Mouse (Mus musculus): ENCODE results near the gene Castor2.

Gene Castor2

DNA sequence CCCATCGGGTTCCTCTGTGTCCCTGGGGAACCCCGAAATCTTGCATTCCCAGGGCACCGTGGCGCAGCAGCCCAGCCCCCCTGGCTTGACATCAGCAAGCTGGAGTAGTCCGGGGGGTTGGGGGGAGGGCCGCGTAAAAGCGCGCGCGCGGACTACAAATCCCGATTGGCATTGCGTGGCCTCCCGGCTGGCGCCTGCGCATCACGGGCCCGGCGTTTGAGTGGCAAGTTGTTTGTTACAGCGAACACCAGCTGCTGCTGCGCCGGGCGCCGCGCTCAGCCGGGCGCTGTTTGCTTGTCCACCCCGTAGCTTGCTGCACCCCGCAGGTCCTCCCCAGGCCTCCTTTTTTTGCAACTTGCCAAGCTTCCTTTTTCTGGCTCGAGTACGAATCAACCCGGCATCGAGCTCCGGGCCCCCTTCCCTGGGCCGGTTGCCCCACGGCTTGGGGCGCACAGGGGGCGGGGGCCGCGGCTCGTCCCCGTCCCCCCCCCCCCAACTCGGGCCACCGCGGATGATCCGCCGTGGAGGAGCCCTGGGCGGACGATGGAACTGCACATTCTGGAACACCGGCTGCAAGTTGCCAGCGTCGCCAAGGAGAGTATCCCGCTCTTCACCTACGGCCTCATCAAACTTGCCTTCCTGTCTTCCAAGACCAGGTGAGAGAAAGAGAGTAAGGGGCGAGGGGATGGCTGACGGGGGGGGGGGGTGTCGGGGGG lies at the start of gene Castor2:
Gene Castor2, plus strand, starts transcription at position 216 of the 716 bp plus-strand sequence.
- under 1% methylated on average over 54 of the region's 58 CpGs for WGBS

DNA sequence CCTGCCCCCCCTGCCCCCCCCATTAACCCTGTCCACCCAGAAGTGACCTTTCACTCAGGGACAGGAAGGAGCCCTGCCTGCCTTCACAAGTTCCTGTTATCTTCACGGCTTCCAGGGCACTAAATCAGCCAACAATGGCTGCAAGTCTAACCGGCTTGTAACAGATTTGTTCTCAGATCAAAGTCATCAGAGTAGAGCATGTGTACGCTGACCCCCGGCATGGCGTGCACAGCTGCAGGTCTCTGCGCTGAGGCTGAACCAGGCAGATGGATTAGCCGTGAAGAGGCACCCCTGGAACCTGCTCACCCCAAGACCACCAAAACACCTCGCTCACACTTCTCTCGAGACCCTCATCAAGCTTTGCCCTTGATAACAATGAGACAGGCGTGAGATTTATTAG lies 48.8 kb upstream of the Castor2 start:
- WGBS, result 73% methylated on average over 10 of the region's 10 CpGs

- WGBS, result 92% methylated on average over 4 of the region's 4 CpGs
These were observed 46.9 kb upstream of the Castor2 start for GRCm38 (mm10) chr5:134052614-134053013.

DNA sequence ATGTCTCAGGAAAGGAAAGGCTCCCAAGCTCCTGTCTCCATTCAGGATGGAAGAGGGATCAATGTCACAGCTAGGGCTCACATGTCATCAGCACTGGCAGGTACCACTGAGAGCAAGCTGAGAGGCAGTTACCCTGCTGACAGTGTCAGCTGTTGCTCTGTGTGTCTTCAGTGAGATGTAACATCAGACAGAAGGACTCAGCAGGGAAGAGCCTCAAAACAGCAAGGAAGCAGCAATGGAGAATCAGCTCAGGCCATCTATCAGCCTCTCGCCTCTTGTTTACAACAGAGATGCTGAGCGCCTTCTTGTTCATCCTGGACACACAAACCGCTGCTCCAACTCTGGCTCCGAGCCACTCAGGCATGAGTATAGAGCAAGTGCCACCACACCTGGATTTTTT lies 45.0 kb upstream of the Castor2 start:
- 87% methylated on average over 4 of the region's 4 CpGs for WGBS

DNA sequence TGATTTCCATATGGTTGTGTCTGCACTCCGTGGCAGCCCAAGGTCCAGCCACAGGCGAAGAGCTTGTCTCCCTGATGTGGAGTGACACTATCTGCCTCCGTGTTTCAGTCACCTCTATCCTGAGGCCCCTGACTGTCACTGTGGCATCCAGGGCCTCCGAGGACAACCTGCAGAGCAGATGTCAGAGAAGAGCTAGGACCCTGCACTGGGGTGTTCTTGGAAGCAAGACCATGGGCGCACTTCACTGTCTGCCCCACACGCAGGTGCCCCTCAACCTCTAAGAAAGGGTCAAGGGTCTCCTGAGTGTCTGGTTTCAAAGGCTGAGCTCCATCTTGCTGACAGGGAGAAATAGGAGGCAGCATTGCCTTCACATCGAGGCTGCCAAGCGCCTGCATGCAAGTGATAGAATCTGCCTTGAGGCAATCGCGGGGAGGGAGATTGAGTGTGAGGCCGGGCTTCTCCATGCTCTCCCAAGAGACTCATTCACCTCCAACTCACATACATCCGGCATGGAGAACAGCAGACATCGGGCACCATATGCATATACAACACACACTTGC lies 40.6 kb upstream of the Castor2 start:
- WGBS, result 82% methylated on average over 13 of the region's 13 CpGs

DNA sequence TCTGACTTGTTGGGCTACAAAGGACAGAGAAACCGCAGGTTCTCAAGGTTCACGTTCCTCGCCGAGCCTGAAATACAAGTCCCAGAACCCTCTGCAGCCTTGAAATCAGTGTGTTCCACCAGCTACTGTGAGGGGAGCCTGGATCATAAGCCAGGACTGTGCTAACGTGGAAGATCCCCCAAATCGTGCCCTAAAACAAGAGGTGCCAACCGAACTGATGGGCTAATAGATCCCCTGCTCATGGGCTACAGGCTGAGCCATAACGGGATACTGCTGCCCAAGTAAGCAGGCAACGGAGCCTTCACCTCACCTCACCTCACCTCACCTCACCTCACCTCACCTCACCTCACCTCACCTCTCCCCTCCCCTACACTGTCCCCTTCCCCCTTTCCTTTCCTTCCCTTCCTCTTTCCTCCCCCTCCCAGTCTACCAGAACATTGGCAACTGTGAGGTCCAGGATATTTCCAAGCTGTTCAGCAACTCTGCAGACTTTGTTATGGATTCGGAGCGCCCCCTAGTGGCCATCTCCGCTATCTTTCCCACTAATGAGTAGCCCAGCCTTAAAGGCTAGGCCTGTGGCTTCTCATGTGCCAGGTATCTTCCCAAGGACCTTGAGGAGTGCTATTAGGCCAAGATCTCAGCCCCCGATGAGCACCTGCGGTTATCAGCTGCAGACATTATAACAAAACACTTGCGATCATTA lies 36.0 kb upstream of the Castor2 start:
- WGBS, result 49% methylated on average over 15 of the region's 15 CpGs

GRCm38 (mm10) chr5:134066261-134066660 lies 33.2 kb upstream of the Castor2 start:
- WGBS, result 44% methylated on average over 3 of the region's 3 CpGs

- 31% methylated on average over 1 of the region's 1 CpGs for WGBS
These were observed 31.6 kb upstream of the Castor2 start for GRCm38 (mm10) chr5:134067924-134068323.

- WGBS, result 41% methylated on average over 17 of the region's 17 CpGs
These were observed 25.9 kb upstream of the Castor2 start for GRCm38 (mm10) chr5:134073512-134074041.

- 92% methylated on average over 11 of the region's 11 CpGs for WGBS
These were observed 23.3 kb upstream of the Castor2 start for GRCm38 (mm10) chr5:134076175-134076574.

GRCm38 (mm10) chr5:134080685-134081548 lies 18.6 kb upstream of the Castor2 start:
- WGBS, result 47% methylated on average over 18 of the region's 18 CpGs

GRCm38 (mm10) chr5:134085227-134085626 lies 14.3 kb upstream of the Castor2 start:
- 74% methylated on average over 4 of the region's 4 CpGs for WGBS

GRCm38 (mm10) chr5:134085887-134086639 lies 13.4 kb upstream of the Castor2 start:
- 87% methylated on average over 3 of the region's 3 CpGs for WGBS

- 46% methylated on average over 5 of the region's 5 CpGs for WGBS
These were observed 12.3 kb upstream of the Castor2 start for GRCm38 (mm10) chr5:134087211-134087610.

DNA sequence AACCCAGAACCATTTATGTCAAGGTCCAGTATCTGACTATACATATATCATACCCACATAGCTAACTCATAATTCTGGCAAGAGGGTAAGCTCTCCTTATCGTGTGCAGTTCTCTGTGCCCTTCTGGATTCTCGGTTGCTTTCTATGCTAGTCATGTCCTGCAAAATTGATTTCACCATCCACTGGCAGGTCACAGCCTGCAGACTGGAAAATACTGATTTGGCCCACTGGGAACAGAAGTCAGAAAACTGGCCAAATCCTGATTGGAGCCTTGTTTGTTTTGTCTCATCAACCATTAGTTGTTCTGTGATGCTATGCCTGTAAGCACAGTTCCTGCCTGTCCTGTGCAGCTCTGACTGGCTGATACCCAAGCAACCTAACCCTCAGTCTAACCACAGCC lies 3.7 kb upstream of the Castor2 start:
- 75% methylated on average over 2 of the region's 2 CpGs for WGBS

DNA sequence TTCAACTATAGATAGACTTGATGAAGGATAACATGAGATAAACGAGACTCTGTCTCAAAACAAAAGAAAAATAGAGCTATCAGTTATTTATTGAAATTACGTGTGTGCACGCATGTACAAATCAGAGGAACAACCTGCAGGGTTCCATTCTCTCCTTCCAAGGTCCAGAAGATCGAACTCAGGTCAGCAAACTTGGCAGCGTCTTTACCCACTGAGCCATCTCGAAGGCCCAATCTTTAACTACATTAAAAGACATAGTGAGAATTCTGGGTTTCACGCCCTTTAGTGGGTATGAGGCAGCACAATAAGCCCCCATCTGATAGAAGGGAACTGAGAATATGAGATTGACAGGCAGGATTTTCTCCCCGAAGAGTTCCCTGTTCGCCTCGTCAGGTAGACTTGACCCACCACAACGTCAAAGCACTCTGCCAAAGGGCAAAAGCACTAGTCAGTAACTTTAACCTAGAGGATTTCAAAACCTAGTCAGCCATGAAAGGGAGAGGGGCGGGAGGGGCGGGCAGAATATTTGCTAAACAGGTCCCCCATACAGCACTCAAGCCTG lies 1.1 kb upstream of the Castor2 start:
- WGBS, result 47% methylated on average over 13 of the region's 13 CpGs

DNA sequence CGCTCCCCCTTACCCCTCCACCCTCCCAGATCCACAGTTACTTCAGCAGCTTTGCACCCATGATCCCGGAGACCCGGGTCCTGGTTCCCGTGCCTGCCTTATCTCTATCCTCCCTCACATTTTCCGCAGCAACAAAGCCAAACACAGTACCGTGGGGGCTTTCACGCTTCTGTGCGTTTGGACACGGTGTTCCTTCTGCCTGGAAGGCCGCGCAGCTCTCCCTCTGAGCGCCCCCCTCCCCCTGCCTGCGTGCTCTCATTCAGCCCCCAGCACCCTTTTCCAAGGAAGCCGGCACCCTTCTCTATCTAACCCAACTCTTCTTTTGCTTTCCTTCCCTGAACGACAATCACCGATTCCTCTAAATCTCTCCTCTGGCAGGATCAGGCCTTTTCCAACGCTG lies 535 bp upstream of the Castor2 start:
- whole genome bisulfite sequencing, result under 1% methylated on average over 17 of the region's 17 CpGs

GRCm38 (mm10) chr5:134100232-134100771 lies 791 bp downstream of the Castor2 start:
- WGBS, result 5% methylated on average over 17 of the region's 17 CpGs

GRCm38 (mm10) chr5:134101322-134101721 lies 1.8 kb downstream of the Castor2 start:
- WGBS, result 59% methylated on average over 5 of the region's 5 CpGs

GRCm38 (mm10) chr5:134101883-134102282 lies 2.4 kb downstream of the Castor2 start:
- 19% methylated on average over 5 of the region's 5 CpGs for WGBS
